Mouse (Mus musculus) adrenal gland, adult 18-20 months (tissue): ENCODE data around the gene Bicral. TPM values are rescaled to one million over a fixed set of nuclear protein-coding genes. Genes with fewer than 3 reads are reported as not detected.
A peak's percentile ranks its signal among the peaks of the same experiment; 100 is the strongest.
"Not testable (repeated sequence)": the region's sequence is repeated elsewhere in the genome, so short reads cannot be mapped to it uniquely, and the experiment has no call there.

Experiments
- DNase-seq, 2 experiments: peaks; one replicate each; pipeline ENCODE4 v3.0.0; 2021 to 2022; ENCODE audit warnings: low spot score in 2 of 2
- total RNA-seq, 2 experiments: library from RNA; stranded (reverse); gene quantifications; 1 replicate in 1 of 2; 2 replicates in 1 of 2; pipeline ENCODE4 v1.2.3; 2021

Bicral gene
- total RNA-seq, 2 experiments from 2014 or later: 16.7 to 18.2 TPM

DNA sequence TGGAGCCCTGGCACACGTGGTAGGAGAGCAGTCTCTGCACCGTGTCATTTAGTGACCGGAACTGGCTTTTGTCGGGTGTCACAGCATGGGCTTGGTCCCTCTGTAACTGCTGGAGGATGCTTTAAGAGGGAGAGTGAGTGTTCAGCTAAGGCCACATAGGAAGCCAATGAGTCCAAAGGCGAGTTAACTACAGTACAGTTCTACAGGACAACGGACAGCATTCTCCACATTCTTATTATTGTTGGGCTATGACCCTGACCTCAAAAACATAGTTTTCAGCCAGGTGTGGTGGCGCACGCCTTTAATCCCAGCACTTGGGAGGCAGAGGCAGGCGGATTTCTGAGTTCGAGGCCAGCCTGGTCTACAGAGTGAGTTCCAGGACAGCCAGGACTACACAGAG is 49.9 kb downstream of the Bicral start:
- no peak for DNase-seq

DNA sequence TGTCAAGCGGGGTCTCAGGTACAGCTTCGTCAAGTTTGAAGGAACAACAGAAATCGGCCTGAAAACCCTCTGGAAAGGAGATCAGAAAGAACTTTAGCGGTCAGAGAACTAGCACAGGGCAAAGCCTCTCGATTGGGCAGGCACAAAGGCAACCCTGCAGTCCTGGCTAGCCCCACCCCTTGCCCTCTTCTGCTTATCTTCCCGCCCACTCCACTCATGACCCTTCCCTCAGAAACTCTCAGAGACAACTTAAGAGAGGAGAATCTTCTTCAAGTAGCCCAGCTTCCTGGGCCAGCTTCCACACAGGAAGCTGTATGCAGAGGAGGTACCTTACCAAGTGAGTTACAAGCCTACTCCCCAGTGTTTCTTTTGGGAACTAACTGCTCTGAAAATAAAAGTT is 56.5 kb downstream of the Bicral start:
- DNase-seq: no peak

DNA sequence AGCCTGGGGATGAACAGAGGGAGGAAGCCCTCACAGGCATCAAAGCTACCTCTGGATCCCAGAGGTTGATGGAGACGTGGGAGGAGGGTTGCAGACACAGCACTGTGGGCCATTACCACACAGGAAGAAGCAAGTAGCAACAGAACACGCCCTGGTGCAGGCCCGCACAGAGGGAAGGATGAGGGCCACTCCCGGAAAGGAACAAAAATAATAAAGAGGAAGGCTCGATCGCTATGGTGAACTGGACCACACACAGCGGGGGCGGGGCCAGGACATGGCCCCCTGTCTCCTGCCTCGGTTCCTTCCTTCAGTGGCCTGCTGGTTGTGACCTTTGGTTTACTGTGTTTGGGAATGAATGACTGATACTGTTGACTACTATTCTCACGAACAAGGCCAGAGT is 58.6 kb downstream of the Bicral start:
- DNase-seq: no peak

DNA sequence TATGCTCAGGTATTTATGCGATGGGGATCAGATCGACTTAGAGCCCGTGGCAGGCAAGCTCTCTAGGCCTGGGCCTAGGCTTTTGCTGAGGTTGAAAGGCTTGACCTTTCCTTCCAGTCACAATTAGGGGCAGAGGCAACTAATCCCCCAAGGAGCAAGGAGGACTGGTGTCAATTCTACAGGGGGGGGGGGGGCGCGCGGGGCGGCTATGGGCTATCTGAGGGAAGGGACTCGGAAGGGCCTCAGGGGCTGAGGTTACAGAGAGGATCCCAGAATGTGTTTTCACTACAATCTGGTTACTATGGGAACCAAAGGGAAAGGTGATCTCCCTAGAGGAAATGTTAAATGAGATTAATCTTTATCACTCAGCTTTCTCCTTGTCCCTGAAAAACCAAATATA is 60.9 kb downstream of the Bicral start:
- DNase-seq: no peak

DNA sequence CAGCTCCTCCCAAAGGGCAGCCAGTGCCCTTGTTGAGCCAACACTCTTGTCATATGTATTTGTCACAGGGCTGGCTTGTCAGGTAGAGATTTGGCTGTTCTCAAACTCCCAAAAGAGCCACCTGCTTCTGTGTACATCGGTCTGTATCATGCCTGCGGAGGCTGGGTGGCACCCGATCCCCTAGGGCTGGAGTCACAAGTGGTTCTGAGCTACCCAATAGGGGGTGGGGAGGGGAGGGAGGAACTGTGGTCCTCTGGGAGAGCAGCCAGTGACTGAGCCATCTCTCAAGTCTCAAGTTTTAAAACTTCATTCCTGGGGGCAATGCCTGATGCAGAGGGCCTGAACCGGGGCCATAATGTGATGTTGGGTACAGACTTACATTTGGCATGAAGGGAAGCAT is 61.5 kb downstream of the Bicral start:
- DNase-seq: no peak

DNA sequence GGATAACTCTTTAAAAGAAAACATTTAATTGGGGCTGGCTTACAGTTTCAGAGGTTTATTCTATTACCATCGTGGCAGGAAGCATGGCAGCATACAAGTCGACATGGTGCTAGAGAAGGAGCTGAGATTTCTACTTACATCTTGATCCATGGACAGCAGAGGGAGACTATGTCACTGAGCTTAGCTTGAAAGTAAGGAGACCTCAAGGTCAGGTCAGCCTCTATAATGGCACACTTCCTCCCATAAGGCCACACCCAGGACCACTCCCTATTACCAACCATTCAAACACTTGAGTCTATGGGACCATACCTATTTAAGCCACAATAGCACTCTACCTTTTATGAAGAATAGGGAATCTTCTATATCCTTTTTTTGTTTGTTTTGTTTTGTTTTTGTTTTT is 65.3 kb downstream of the Bicral start:
- DNase-seq: no peak

DNA sequence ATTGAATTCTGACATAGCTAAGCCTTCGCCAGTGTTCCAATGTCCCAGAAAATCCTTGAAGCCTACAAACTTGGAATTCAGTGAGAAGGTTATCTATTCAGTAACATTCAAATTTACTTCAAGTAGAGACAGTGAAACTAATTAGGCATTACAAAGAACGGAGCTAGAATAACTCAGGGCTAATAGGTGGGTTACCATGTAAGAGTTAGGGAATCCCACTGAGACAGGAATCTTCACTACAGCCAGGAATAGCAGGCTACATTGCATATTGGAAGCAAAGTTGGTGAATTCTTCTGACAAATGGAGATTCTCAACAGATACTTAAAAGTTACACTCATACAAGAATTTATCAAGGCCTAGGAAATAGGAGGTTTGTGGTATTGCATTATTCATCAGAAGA is 70.3 kb downstream of the Bicral start:
- not testable (repeated sequence) for DNase-seq

DNA sequence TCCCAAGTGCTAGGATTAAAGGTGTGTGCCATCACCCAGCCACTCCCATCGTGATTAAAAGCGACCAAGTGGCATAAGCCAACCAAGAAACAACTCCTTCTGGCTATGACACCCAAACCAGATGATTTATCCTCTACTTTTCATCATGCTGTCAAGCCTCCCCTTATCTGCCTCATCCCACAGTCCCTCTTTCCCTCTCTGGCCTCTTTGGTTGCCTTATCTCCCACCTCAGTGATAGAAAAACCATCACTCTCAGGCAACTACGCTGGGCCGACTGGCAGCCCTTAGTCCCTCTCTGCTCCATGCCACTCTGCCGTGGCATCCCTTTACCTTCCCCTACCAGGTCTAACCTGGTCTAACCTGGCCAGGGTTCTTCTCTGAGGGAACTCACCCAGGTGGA is 71.3 kb downstream of the Bicral start:
- no peak for DNase-seq

DNA sequence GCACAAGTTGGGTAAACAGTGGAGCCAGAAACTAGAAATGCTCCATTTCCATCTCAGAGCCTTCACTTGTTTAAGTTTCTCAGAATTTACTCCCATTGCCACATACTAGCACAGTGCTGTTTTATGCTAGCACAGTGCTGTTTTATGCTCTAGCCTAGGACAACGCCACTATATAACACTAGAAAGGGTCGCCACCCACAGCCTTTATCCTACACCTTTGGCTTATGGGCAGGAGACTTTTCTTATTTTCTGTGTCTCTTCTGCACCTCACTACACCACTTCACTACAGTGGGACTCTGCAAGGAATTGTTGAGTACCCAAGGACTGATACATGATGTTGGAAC is 75.1 kb downstream of the Bicral start:
- DNase-seq: no peak

DNA sequence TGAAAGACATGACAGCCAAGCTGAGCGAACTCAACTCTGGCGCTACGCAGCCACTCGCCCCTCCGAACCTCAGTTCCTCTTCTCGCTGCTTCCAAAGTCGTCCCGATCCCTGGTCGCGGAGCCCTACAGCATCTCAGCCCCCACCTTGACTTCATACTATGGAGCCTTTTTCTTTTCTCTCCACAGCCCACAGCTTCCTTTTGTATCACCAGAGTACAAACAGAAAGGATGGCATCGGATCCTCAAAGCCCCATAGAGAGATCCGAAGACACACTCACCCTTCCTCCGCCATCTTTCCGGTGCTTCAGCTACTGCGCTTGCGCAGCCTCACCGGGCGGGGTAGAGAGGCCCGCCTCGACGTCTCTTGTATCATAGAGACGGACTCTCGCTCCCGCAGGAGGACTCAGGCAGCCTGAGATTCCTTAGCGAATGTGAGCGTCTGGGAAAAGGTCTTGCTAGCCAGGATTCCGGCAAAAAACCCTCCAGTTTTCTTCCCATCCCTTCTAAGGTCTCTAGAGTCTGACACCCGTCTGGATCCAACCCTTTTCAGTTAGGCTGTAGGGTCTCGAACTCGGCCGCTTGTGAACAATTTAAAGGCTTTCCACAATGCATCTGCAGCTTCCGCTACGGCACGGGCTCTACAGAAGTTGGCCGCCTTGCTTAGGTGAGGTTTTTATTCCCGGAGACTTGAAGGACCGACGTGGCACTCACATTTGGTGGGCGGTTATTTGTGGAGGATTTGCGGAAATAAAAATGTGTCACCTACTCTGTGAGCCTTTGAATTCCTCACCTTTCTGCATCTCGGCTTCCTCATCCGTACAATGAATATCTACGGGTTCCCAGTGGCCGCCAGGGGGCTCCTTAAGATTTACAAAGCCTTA is 75.7 kb downstream of the Bicral start, which contains the start of gene Rpl7l1:
TSS of gene Rpl7l1 (minus strand) at position 332 of the 881 bp plus-strand sequence.
- DNase-seq: peak; percentile 85 to 88

DNA sequence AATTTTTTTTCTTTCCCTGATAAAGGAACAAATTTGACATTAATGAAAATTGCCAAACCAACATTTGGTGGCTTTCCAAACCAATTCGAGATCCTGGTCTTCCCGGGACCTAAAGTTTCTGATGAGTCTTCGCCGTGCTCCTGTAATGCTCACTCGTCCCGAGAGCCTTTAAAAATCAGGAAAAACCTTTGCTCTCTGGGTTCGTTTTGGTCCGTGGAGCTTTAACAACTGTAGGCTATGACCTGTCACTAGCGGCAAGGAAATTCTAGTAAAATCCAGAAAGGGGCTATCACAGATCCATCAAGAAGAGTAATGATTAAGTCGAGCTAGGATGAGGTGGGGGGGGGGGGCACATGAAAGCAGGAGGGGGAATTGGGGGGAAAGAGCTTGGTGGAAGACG is 76.4 kb downstream of the Bicral start:
- no peak for DNase-seq

DNA sequence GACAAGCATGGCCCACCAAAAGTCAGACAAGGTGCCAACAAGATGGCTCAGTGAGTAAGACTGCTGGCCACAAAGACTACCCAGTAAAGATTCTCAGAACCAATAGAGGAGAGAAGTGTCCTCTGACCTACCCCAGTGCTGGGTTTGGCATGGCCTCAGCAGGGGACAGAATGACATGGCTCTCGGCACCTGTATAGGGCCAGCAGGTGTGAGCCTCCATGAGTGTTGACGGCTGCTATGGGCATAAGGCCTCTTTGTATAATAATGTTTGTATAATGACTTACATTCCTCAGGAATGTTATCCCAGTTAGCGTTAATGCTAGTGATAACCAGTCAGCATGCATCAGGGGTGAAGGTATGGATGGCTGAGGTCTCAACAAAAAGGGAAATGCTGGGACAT is 82.2 kb downstream of the Bicral start:
- DNase-seq: no peak

DNA sequence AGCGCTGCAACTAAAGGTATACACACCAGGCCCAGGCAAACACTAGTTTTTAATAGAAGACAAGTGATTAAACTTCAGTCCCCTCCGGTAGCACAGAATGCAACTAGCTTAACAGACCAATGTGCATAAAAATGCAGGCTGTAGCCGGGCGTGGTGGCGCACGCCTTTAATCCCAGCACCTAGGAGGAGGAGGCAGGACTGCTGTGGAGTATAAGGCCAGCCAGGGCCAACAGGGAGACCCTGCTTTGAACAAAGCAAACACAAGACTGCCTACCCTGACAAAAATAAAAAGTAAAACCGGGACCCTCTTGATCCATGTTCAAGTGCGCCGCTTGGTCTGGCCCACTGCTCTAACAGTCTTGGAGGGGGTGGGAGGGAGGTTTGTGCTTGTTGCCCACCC is 83.2 kb downstream of the Bicral start:
- DNase-seq: no peak

DNA sequence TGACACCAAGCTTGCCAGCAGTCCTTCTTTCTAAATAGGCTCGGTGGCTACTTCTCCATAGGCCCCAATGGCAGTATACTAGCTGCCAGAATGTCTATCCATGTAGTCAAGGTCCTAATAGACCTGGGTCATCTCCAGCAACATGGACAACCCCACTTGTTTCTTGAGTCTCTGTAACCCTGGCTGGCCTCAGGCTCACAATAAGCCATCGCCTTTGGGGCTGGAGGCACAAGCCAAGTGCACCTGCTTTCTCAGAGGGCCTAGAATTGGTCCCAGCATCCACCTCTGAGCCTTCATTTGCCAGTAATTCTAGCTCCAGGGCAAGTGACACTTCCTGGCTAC is 84.2 kb downstream of the Bicral start:
- DNase-seq: no peak

DNA sequence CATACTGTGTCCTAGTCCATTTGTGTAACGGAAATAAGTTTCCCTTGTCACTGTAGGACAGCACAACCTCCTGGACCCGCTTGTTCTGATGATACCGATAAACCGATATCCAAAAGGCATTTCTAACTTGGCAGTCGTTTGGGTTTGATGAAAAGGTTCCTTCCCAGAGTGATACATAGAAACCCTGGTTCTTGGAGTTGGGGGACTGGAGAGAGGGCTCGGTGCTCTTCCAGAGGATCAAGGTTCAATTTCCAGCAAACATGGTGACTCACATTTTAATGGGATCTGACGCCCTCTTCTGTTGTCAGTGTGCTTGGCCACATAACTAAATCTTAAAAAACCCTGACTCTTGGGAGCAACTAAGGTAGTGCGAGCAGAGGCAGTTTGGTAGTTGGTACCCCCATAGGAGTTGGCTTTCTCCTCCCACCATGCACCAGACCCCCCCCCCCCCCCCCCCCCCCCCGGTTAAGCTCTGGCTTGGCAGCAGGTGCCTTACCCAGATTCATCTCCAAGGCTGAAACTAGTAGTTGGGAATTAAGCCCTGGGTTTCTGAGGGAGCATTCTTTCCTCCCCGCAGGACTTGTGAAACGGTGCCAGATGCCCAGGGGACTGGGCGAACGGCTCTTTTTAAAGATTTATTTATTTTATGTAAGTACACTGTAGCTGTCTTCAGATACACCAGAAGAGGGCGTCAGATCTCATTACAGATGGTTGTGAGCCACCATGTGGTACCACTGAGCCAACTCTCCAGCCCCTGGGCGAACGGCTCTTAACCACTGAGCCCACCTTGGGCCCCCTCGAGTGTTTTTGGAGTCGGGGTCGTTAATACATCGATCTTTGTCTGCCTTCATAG is 84.8 kb downstream of the Bicral start:
- no peak for DNase-seq

DNA sequence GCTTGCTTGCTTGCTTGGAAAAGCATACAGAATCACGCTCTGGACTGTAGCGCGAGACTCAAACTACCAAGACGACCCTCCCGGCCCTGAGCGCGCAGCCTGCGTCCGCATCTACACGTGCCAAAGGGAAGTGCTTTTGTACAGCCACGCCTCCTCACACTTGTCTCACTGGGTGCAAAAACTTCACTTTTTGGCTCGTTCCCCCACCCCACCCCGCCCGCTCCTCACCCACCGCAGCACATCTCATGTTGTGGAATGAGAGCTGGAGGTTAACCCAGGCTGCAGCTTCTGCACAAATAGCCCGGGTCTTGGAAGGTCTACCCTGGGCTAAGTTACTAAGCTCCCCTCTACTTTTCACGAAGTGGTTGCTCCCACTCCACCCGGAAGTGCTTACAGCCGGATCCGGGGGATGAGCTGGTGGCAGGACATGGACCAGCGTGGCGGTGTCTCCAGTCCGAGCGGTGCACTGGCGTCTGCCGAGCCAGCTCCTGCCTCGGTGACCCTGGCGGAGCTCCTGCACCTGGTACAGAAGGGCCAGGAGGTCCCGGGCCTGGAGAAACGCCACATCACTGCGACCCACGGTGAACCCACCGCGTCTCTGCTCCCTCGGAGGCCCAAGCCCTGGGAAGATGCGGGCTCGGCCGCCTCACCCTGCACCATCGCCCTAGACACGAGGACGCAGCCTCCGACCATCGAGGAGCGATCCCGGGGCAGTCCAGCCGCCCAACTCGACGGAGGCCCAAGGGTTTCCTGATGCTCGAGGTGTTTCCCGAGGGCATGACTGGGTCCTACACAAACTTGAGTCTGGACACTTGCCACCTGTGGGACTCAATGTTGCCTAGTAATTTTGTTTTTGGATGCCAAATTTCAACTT is 85.6 kb downstream of the Bicral start, which contains the start of gene 2310039H08Rik:
TSS of gene 2310039H08Rik (plus strand) at position 232 of the 874 bp plus-strand sequence.
- peak; percentile 73 to 79 for DNase-seq

DNA sequence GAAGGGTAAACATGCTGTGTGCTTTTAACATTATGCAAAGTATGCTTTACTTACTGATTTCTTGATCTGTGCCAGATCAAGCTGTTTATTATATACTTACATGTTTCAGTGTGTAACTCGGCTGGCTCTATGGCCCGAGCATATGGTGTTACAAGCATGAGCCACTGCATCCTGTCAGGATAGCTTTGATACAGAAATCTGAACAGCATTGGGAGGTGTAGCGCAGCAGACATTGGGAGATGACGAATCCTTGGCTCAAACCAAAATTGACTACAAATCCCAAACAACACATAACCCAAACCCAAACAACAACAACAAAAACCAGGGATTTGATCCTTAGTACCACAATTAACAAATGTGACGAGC is 86.3 kb downstream of the Bicral start:
- DNase-seq: no peak

DNA sequence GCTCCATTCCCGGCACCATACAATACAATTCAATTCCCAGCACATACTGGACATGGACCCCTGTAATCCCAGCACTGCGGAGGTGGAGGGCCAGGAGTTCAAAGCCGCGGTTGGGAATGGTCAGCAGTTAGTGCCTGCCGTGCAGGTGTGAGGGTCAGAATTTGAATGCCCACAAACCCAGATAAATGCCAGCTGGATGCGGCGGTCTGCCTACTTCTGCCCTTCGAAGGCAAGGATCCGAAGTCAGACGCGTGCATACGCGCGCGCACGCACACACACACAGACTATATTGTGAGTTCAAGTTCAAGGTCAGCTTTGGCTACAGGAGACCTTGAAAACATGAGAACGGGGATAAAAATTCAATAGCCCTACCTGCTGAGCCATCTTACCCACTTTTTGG is 86.7 kb downstream of the Bicral start:
- DNase-seq: no peak

DNA sequence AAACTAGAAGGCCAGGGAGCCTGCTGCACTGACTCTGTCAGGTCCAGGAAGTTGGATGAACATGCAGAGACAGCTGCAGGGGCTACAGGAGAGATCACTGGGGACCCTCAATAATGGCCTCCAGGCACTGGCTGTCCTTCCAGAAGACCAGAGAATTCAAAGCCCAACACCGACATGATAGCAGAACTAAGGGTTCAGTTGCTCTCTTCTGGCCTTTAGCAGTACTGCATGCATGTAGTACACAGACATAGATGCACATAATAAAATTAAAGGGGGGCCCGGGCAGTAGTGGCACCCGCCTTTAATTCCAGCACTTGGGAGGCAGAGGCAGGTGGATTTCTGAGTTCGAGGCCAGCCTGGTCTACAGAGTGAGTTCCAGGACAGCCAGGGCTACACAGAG is 87.3 kb downstream of the Bicral start:
- DNase-seq: no peak

DNA sequence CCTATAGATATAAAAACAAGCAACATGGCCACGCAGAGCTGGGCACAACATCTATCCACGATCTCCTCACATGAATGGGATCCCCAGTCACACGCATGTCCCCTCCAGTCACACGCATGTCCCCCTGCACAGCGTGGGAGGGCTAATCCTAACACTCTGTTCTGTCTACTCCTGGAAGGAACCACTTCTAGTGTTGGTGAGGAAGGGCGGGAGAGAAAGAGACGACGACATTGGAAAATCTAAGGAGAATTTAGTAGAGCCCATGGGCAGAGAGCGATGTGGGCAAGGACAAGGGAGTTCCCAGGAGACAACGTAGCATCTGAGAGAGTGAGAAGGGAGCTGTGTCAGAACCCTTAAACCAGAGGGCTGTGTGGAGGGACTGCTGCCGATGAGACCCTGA is 87.7 kb downstream of the Bicral start:
- DNase-seq: no peak

DNA sequence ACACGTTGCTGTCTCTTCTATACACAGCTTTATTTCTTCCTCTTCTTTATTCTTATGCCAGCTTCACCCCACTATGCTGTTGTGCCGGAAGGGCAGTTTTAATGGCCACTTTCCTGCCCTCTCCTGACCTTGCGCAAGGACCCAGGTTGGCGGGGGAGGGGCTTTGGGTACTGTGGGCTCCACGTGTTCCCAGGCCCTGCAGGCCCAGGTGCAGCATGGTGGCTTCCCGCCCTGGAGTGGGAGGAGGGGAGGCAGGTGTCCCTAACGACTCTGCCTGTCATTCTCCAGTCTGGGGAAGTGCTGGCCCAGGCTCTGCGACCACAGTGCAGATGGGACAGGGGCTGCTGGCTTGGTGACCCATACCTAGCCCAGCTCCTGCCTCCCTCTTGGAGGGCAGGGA is 90.4 kb downstream of the Bicral start:
- DNase-seq: no peak
